13 mouse cellular contexts compared by ENCODE assay signal in the genomic region with DNA sequence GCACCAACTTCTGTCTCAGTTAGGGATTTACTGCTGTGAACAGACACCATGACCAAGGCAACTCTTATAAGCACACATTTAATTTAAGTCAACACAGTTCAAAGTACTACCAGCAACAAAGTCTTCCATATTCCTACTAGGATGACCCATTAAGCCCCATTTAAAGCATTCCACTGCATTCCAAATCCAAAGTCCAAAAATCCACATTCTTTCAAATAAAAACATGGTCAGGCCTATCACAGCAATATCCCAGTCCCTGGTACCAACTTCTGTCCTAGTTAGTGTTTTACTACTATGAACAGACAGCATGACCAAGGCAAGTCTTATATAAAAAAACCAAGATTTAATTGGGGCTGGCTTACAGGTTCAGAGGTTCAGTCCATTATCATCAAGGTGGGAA. TPM values are rescaled to one million over a fixed set of nuclear protein-coding genes. Genes with fewer than 3 reads are reported as not detected.
"Had no signal": no experiment of that assay in that cellular context is flagged by ENCODE, and none has a peak within 500 bp of the region (broad histone marks: within the 10 kb centered on the region; RNA-seq: fewer than 3 reads in every experiment).

No protein-coding gene starts in this region.

RNA-seq across cellular contexts. Expression of gene Spic, which starts 21.0 kb away (rescaled TPM):
- polyA plus RNA-seq: cortical plate, adult 2 months; embryonic facial prominence, embryonic 10.5 days; embryonic facial prominence, embryonic 11.5 days; embryonic facial prominence, embryonic 13.5 days; forebrain, embryonic 10.5 days; forebrain, embryonic 11.5 days; forebrain, embryonic 12.5 days; forebrain, embryonic 13.5 days; forebrain, embryonic 15.5 days; forebrain, embryonic 16.5 days; forebrain, postnatal 0 days; frontal cortex, adult 2 months had no signal

RNA-seq across cellular contexts. Expression of gene Mybpc1, which starts 58.9 kb away (rescaled TPM):
- polyA plus RNA-seq: erythroblast, embryonic 14.5 days had no signal
